Mouse (Mus musculus) spleen, adult 2 months (tissue): Measurements from ENCODE around the gene Hsd11b1. TPM values are rescaled to one million over a fixed set of nuclear protein-coding genes. Genes with fewer than 3 reads are reported as not detected.

Experiments
- DNase-seq, 2 experiments: peaks; one replicate each; pipeline versions ENCODE4 v3.0.0 to v3.0.0-alpha.2; 2012 to 2021; ENCODE audit warnings: low spot score in 2 of 2, low read depth in 1 of 2
- H3K27ac ChIP-seq: fragments of 200-500 bp; 2 replicates; pipeline ENCODE4 v1.5.1; 2012; ENCODE audit warnings: low read length, inconsistent platforms; ENCODE audit not compliant: insufficient read depth
- H3K27me3 ChIP-seq: fragments of 200-500 bp; 2 replicates; pipeline ENCODE4 v1.6.1; 2012; ENCODE audit warnings: mild to moderate bottlenecking, moderate library complexity, low read length, inconsistent platforms; ENCODE audit not compliant: control insufficient read depth, insufficient read depth
- H3K36me3 ChIP-seq: fragments of 200-500 bp; 2 replicates; pipeline ENCODE4 v1.6.1; 2012; ENCODE audit warnings: mild to moderate bottlenecking, low read length, inconsistent platforms; ENCODE audit not compliant: control insufficient read depth, insufficient read depth
- H3K4me1 ChIP-seq: fragments of 200-500 bp; 2 replicates; pipeline ENCODE4 v1.6.1; 2011; ENCODE audit warnings: inconsistent platforms; ENCODE audit not compliant: control insufficient read depth, insufficient read depth, insufficient read length
- H3K4me3 ChIP-seq: fragments of 200-500 bp; 2 replicates; pipeline ENCODE4 v1.5.1; 2011; ENCODE audit warnings: mild to moderate bottlenecking, inconsistent platforms; ENCODE audit not compliant: insufficient read depth, insufficient read length; ENCODE audit errors: extremely low read depth
- CTCF ChIP-seq: fragments of 200-500 bp; IDR thresholded peaks from 2 replicates; pipeline ENCODE4 v1.5.1; 2011; ENCODE audit warnings: mild to moderate bottlenecking, inconsistent platforms; ENCODE audit not compliant: insufficient read depth, insufficient read length, insufficient replicate concordance; ENCODE audit errors: extremely low read depth
- POLR2A ChIP-seq: fragments of 200-500 bp; IDR thresholded peaks from 2 replicates; pipeline ENCODE4 v1.6.1; 2011; ENCODE audit warnings: low read depth, low read length, inconsistent platforms
- WGBS: fragments of 180-500 bp; shearing (Covaris S2); methylation state at CpG from one replicate; pipeline ENCODE4 v1.1.7; 2018; 5-methylcytosine and 5-hydroxymethylcytosine counted together
- polyA plus RNA-seq: library from polyadenylated mRNA; depleted of rRNA; stranded (reverse); fragments of >200 nt; gene quantifications from 2 replicates; pipeline ENCODE4 v1.2.3, GENCODE M21; 2012

Gene Hsd11b1
- polyA plus RNA-seq, 1 experiment, result 33.5 TPM

DNA sequence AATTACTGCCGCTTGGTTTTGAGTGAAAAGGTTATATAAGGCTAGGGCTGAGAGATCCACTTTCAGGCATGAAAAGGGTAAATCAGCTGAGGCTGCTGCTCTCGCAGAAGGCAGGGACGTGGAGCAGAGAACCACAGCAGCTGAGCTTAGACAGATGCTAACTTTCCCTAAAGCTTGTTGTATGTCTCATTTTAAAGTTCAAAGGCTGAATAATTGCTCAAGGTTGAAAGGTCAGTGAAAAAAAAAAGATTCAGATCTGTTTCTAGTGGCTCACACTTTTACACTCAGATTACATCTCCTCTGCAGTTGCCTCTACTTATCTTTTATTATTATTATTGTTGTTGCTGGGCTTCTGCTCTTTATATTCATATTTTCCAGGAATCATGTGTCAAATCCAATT, 38.3 kb downstream of the Hsd11b1 start:
- Histone ChIP-seq H3K27me3 (no peaks in the 10 kb centered on the region), H3K27ac (no peak overlapping the region), H3K4me3 (no peak overlapping the region), H3K4me1 (no peaks in the 10 kb centered on the region), H3K36me3 (peaks cover 1% of the 10 kb centered on the region; the same call in 1 of the 2 replicates)
- whole genome bisulfite sequencing, result 80% methylated on average over 3 of the region's 3 CpGs
- TF ChIP-seq CTCF, result no peak
- no peak for TF ChIP-seq POLR2A
- DNase-seq, result no peak

DNA sequence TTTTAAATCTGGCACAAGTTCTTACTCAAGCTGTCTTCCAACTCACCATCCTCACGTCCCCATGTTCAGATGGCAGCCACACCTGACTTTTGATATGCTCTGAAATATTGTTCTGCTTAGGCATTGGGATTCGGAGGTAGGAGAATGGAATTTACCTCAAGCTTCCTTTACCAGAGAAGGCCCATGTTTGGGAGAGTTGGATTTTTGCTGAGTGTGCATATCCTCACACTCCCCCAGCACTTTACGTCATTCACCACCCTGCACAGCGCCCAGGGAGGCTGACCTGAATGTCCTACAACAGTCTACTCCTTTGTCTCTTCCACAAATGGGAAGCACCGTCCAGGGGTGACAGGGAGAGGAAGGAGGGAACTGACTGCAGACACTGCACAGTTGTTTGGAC, 43.5 kb downstream of the Hsd11b1 start:
- TF ChIP-seq CTCF (no peak), POLR2A (no peak)
- no peaks in the 10 kb centered on the region for H3K4me1 ChIP-seq
- no peak overlapping the region for H3K4me3 ChIP-seq
- H3K36me3 ChIP-seq, result peaks cover 3% of the 10 kb centered on the region; the same call in 1 of the 2 replicates
- no peak overlapping the region for H3K27ac ChIP-seq
- WGBS, result 74% methylated on average over 5 of the region's 5 CpGs
- H3K27me3 ChIP-seq, result no peaks in the 10 kb centered on the region
- no peak for DNase-seq

GRCm38 (mm10) chr1:193216000-193216399, 47.9 kb downstream of the Hsd11b1 start:
- no peak for TF ChIP-seq CTCF
- no peak for TF ChIP-seq POLR2A
- no peaks in the 10 kb centered on the region for H3K4me1 ChIP-seq
- DNase-seq, result no peak
- peaks cover 2% of the 10 kb centered on the region; the same call in 1 of the 2 replicates for H3K36me3 ChIP-seq
- H3K4me3 ChIP-seq, result no peak overlapping the region
- H3K27ac ChIP-seq, result no peak overlapping the region
- WGBS, result 88% methylated on average over 3 of the region's 3 CpGs
- H3K27me3 ChIP-seq, result no peaks in the 10 kb centered on the region

- 85% methylated on average over 5 of the region's 5 CpGs for WGBS
Observed at GRCm38 (mm10) chr1:193214053-193214452, 49.8 kb downstream of the Hsd11b1 start.

DNA sequence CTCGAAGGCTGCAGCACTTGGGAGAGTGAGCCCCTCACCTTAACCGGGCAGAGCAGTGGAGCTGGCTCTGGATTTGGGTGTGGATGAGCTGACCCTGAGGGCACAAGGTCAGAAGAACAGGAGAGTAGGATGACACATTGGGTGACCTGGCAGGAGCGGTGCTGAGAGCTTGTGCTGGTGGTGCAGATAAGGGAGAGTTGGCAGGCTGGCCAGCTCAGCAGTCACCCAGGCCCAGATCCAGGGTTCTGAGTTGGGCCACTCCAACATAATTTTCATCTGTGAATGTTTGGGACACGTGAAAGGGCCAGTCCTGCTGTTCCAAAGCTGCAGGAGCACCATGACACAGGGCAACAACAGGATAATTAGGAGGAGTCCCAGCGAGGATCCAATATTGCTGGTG, 52.5 kb downstream of the Hsd11b1 start:
- Histone ChIP-seq H3K4me3 (no peak overlapping the region), H3K36me3 (no peaks in the 10 kb centered on the region; the same call in 1 of the 2 replicates), H3K27me3 (no peaks in the 10 kb centered on the region), H3K4me1 (no peaks in the 10 kb centered on the region; the same call in 1 of the 2 replicates), H3K27ac (no peak overlapping the region)
- no peak for DNase-seq
- WGBS, result 89% methylated on average over 5 of the region's 5 CpGs
- TF ChIP-seq POLR2A, result no peak
- TF ChIP-seq CTCF, result no peak

More at GRCm38 (mm10) chr1:193214053-193214452, 49.8 kb downstream of the Hsd11b1 start:
- no peaks in the 10 kb centered on the region; the same call in 1 of the 2 replicates for H3K4me1 ChIP-seq
- no peak for TF ChIP-seq POLR2A
- no peak for TF ChIP-seq CTCF
- no peak overlapping the region for H3K4me3 ChIP-seq
- H3K27ac ChIP-seq, result no peak overlapping the region
- no peak for DNase-seq
- no peaks in the 10 kb centered on the region for H3K27me3 ChIP-seq
- H3K36me3 ChIP-seq, result peaks cover 2% of the 10 kb centered on the region; the same call in 1 of the 2 replicates

DNA sequence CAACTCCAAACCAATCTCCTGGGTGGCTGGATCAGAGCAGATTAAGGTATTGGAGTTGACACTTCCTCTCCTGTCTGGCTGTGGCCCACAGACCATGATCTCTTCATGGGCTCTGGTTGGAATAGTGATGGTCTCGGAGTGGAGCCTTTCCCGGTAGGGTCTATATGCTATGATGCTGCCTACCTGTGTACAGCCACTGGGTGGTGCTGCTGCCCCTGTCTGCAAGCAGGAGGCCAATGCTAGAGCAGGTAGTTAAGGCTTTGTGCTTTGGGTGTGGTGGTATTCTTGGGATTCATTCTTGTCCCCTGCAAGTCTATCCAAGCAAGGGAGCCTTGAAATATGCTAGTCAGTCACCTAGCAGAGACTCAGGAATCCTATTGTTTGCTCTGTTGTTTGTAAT, 55.7 kb downstream of the Hsd11b1 start:
- H3K27ac ChIP-seq, result peak overlapping the region; percentile 70

DNA sequence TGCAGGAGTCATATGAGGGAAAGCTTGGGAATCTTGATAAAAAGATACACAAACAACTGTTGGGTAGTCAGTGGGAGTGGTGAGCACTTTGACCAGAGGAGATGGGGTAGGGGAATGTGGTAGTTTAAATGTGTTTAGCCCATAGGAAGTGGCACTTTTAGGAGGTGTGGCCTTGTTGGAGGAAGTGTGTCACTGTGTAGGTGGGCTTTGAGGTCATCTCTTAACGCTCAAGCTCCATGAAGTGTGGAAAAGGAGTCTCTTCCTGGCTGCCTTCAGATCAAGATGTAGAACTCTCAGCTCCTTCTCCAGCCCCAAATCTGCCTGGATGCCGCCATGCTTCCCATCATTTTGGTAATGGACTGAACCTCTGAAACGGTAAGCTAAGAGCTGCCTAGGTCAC, 56.4 kb downstream of the Hsd11b1 start, which contains the start of gene Lamb3:
TSS of gene Lamb3 (plus strand) at position 197 of the 400 bp plus-strand sequence.
- TF ChIP-seq POLR2A, result no peak
- no peak for TF ChIP-seq CTCF
- 54% methylated on average over 3 of the region's 3 CpGs for WGBS
- DNase-seq, result peak in 1 of 2 experiments; percentile 41
- Histone ChIP-seq H3K4me1 (no peaks in the 10 kb centered on the region; the same call in 1 of the 2 replicates), H3K27ac (peak within 1 kb of the TSS; percentile 70), H3K27me3 (no peaks in the 10 kb centered on the region), H3K4me3 (peak within 1 kb of the TSS; percentile 57), H3K36me3 (no peaks in the 10 kb centered on the region)

More for the DNA sequence above, 55.7 kb downstream of the Hsd11b1 start:
- Histone ChIP-seq H3K36me3 (no peaks in the 10 kb centered on the region), H3K27me3 (no peaks in the 10 kb centered on the region), H3K4me3 (peak overlapping the region; percentile 57), H3K4me1 (no peaks in the 10 kb centered on the region; the same call in 1 of the 2 replicates)
- peak; percentile 91; the same call in 1 of the 2 replicates for TF ChIP-seq CTCF
- TF ChIP-seq POLR2A, result no peak
- WGBS, result 22% methylated on average over 2 of the region's 2 CpGs
- peak; percentile 51 to 84 for DNase-seq
